Mouse (Mus musculus) heart, embryonic 11.5 days (tissue): ENCODE measurements around the gene Alg14. TPM values are rescaled to one million over a fixed set of nuclear protein-coding genes. Genes with fewer than 3 reads are reported as not detected.
A peak's percentile ranks its signal among the peaks of the same experiment; 100 is the strongest.

ENCODE experiments used
- ATAC-seq: fragments of 200-750 bp; cut with Nextera tagmentation; replicated peaks from 2 replicates; pipeline ENCODE4 v1.8.0; 2017; ENCODE audit warnings: moderate library complexity; ENCODE audit not compliant: insufficient number of reproducible peaks, low FRiP score, low TSS enrichment
- H3K27ac ChIP-seq: fragments of 300-500 bp; sonication (generic); 2 replicates; pipeline ENCODE4 v1.5.1; 2014; ENCODE audit warnings: mild to moderate bottlenecking, low read depth, low read length
- H3K27me3 ChIP-seq: fragments of 300-500 bp; sonication (generic); 2 replicates; pipeline ENCODE4 v1.6.1; 2014; ENCODE audit warnings: mild to moderate bottlenecking, low read length, mixed read lengths; ENCODE audit not compliant: control insufficient read depth, insufficient read depth
- H3K36me3 ChIP-seq: fragments of 300-500 bp; sonication (generic); 2 replicates; pipeline ENCODE4 v1.6.1; 2014; ENCODE audit warnings: mild to moderate bottlenecking, low read length, moderate library complexity, mixed read lengths; ENCODE audit not compliant: control insufficient read depth, insufficient read depth
- H3K4me1 ChIP-seq: fragments of 300-500 bp; sonication (generic); 2 replicates; pipeline ENCODE4 v1.6.1; 2014; ENCODE audit warnings: low read length; ENCODE audit not compliant: control insufficient read depth, insufficient read depth
- H3K4me2 ChIP-seq: fragments of 300-500 bp; sonication (generic); 2 replicates; pipeline ENCODE4 v1.6.1; 2014; ENCODE audit warnings: mild to moderate bottlenecking, moderate library complexity
- H3K4me3 ChIP-seq: fragments of 300-500 bp; sonication (generic); 2 replicates; pipeline ENCODE4 v1.5.1; 2014; ENCODE audit warnings: low read depth, low read length
- H3K9ac ChIP-seq: fragments of 300-500 bp; sonication (generic); 2 replicates; pipeline ENCODE4 v1.6.1; 2014; ENCODE audit warnings: mild to moderate bottlenecking, low read depth, low read length, moderate library complexity
- H3K9me3 ChIP-seq: fragments of 300-500 bp; sonication (generic); replicated peaks from 2 replicates; pipeline ENCODE4 v1.6.1; 2016; ENCODE audit warnings: low read length; ENCODE audit not compliant: control insufficient read depth
- WGBS: fragments of 180-500 bp; shearing (Covaris S2); extraction: QIAGEN DNeasy Blood & Tissue Kit; methylation state at CpG from one replicate; pipeline ENCODE4 v1.1.7; 2014; ENCODE audit not compliant: insufficient replicate concordance; 5-methylcytosine and 5-hydroxymethylcytosine counted together
- polyA plus RNA-seq: library from polyadenylated mRNA; unstranded; fragments of >200 nt; fragmentation: Nextera tagmentation; extraction: Ambion mirVana; gene quantifications from 2 replicates; pipeline ENCODE4 v1.2.1, GENCODE M21; 2014

The Alg14 gene
- polyA plus RNA-seq, 1 experiment from 2014 or later, result 38.2 TPM

- no peak for ATAC-seq
- no peak overlapping the region for H3K4me2 ChIP-seq
- H3K27ac ChIP-seq, result no peak overlapping the region
- no peak overlapping the region for H3K9ac ChIP-seq
- H3K4me3 ChIP-seq, result no peak overlapping the region
- H3K27me3 ChIP-seq, result no peaks in the 10 kb centered on the region
- H3K4me1 ChIP-seq, result no peaks in the 10 kb centered on the region
- 70% methylated on average over 7 of the region's 7 CpGs for WGBS
- no peaks in the 10 kb centered on the region for H3K9me3 ChIP-seq
- no peaks in the 10 kb centered on the region; the same call in 1 of the 2 replicates for H3K36me3 ChIP-seq
These were observed 38.7 kb downstream of the Alg14 start for GRCm38 (mm10) chr3:121330244-121330646.

- Histone ChIP-seq H3K4me1 (peaks cover 6% of the 10 kb centered on the region; the same call in 1 of the 2 replicates), H3K4me3 (no peak overlapping the region), H3K9me3 (no peaks in the 10 kb centered on the region), H3K9ac (no peak overlapping the region), H3K27me3 (no peaks in the 10 kb centered on the region), H3K4me2 (no peak overlapping the region), H3K36me3 (no peaks in the 10 kb centered on the region; the same call in 1 of the 2 replicates), H3K27ac (no peak overlapping the region)
- 91% methylated on average over 6 of the region's 6 CpGs for WGBS
- no peak for ATAC-seq
These were observed 44.8 kb downstream of the Alg14 start for GRCm38 (mm10) chr3:121336234-121336890.

DNA sequence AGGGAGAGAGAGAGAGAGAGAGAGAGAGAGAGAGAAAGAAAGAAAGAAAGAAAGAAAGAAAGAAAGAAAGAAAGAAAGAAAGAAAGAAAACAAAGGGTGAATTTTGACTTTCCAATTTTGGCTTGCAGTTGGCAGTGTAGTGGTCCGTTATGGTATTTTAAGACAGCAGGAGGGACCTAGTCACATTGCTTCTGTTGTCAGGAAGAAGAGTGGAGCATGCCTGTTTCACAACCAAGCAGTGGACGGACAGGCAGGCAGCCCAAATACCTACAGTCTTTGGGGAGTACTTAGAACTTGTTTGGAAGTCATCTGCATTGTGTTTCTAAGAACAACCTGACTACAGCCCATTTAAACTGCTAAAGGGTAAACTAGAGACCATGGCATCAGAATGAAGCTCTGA is 47.1 kb downstream of the Alg14 start:
- ATAC-seq, result no peak
- WGBS, result 52% methylated on average over 2 of the region's 2 CpGs
- no peak overlapping the region for H3K4me3 ChIP-seq
- no peaks in the 10 kb centered on the region for H3K36me3 ChIP-seq
- H3K27ac ChIP-seq, result no peak overlapping the region
- H3K9ac ChIP-seq, result no peak overlapping the region
- no peaks in the 10 kb centered on the region for H3K9me3 ChIP-seq
- no peaks in the 10 kb centered on the region for H3K27me3 ChIP-seq
- H3K4me2 ChIP-seq, result no peak overlapping the region
- peaks cover 6% of the 10 kb centered on the region; the same call in 1 of the 2 replicates for H3K4me1 ChIP-seq

DNA sequence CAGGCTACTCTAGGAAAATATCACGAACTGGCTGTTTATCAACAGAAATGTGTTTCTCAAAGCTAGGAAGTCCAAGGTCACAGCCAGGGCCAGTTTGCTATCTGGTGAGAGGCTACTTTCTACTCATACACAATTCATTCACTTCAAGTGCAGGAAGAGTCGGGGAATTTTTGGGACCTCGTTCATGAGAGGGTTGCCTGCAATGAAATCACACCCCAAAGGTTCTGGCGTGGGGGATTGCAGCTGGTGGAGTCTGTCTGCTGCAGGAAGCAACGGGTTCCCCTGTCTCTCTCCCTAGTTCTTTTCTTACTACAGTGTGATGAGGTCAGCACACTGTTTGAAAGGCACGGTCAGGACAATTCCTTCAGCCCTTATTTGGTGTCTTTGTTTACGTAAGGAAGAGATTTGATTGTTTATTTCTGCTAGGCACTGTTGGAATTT is 48.8 kb downstream of the Alg14 start:
- H3K4me1 ChIP-seq, result peaks cover 14% of the 10 kb centered on the region
- no peak for ATAC-seq
- H3K4me2 ChIP-seq, result no peak overlapping the region
- H3K9me3 ChIP-seq, result no peaks in the 10 kb centered on the region
- no peaks in the 10 kb centered on the region for H3K36me3 ChIP-seq
- 25% methylated on average over 7 of the region's 7 CpGs for WGBS
- H3K4me3 ChIP-seq, result no peak overlapping the region
- H3K27ac ChIP-seq, result peak overlapping the region; percentile 62; the same call in 1 of the 2 replicates
- H3K9ac ChIP-seq, result no peak overlapping the region
- H3K27me3 ChIP-seq, result no peaks in the 10 kb centered on the region

DNA sequence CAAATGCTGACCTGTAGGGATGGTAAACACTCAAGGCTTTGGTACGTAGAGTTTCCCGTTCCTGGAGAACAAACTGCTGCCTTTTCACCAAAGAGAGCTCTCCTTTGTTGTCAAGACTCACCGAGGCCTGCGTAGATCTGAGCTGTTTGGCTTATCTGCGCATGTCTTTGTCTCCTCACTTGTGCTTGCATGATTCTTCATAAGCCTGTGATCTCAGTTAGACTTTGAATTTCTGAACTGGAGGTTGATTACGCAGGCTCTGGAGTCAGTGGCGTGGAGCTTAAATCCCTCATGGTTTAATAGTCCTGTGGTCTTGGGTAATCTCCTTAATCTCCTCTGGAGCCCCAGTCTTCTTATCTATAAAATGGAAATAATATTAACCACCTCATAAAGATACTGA is 51.7 kb downstream of the Alg14 start:
- Histone ChIP-seq H3K4me1 (peaks cover 14% of the 10 kb centered on the region), H3K27ac (no peak overlapping the region), H3K9ac (no peak overlapping the region), H3K36me3 (no peaks in the 10 kb centered on the region), H3K4me3 (no peak overlapping the region), H3K9me3 (no peaks in the 10 kb centered on the region), H3K4me2 (no peak overlapping the region), H3K27me3 (no peaks in the 10 kb centered on the region)
- WGBS, result 81% methylated on average over 7 of the region's 7 CpGs
- no peak for ATAC-seq

DNA sequence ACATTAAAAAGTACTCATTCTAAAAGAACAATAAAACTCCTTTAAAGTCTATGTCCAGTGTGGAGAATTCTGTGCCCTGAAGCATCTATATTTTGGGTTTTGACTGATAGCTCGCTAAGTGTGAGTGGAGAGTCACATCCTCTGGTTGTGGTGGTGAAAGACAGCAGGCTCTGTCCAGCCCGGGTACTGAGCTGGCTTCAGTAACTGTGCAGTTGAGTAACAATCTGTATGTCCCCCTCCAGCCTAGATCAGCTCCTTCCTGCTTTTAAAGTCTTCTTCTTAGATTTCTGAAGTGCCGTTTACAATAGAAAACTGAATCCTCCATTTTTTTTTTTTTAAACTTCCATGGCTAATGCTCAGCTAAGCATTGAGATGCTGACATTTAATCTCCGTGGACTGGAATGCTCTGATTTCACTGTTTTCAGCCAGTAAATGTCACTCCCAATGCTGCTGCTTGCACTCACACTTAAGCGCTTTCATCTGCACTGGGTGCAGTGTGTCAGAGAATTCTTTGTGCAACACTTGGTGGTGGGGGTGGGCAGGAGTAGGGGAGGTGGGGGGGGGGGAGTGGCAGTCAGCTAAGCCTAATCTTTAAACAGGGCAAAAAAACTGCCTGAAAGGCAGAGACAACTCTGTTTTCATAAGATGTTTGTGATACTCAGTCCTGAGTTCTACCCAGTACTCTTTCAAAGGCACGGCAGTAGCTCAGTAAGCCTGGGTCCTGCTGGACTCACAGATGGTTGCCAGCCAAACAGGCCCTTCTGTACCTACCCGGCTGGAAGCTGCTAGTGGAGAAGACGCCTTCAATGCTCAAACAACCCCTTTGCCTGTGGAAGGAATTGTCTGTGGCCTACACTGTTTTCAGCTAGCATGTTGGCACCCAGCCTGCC is 52.7 kb downstream of the Alg14 start:
- Histone ChIP-seq H3K27ac (no peak overlapping the region), H3K27me3 (no peaks in the 10 kb centered on the region), H3K4me2 (no peak overlapping the region), H3K9me3 (no peaks in the 10 kb centered on the region), H3K9ac (no peak overlapping the region), H3K4me3 (no peak overlapping the region), H3K4me1 (peaks cover 14% of the 10 kb centered on the region), H3K36me3 (no peaks in the 10 kb centered on the region)
- 33% methylated on average over 8 of the region's 8 CpGs for WGBS
- ATAC-seq, result no peak

DNA sequence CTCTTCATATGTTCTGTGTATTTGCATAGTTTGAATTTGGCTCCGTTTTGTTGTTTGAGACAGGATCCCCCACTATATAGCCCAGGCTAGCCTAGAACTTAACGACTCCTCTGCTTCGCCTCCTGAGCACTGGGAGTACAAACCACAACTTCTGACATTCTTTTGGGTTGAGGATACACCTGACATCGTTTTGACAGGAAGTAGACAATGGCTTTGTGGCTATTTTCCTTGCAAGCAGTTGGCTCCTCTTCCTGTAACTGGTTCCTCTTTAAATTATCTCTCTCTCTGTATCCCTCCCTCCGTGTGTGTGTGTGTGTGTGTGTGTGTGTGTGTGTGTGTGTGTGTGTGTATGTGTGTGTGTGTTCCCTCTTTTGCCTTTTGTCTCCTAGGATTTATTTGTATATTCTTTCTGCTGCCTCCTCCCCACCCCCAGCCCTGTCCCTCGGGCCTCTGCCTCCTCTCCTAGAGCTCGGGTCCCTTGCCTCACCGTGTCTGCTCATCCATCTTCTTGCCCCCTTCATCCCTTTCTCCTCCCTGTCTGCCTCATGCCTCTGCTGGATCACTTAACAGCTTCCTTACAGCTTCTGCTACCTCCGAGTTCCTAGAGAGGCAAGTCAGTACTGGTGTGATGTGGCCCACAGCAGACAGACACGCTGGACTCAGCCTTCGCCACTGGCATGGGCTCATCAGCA is 53.5 kb downstream of the Alg14 start:
- Histone ChIP-seq H3K9me3 (no peaks in the 10 kb centered on the region), H3K27me3 (no peaks in the 10 kb centered on the region), H3K4me1 (peaks cover 12% of the 10 kb centered on the region), H3K4me3 (no peak overlapping the region), H3K27ac (no peak overlapping the region), H3K36me3 (no peaks in the 10 kb centered on the region), H3K4me2 (no peak overlapping the region), H3K9ac (no peak overlapping the region)
- ATAC-seq, result no peak
- WGBS, result 54% methylated on average over 11 of the region's 11 CpGs

GRCm38 (mm10) chr3:121345643-121346000 is 54.0 kb downstream of the Alg14 start:
- no peak overlapping the region for H3K9ac ChIP-seq
- no peak overlapping the region for H3K4me2 ChIP-seq
- H3K4me1 ChIP-seq, result peaks cover 8% of the 10 kb centered on the region; the same call in 1 of the 2 replicates
- no peak for ATAC-seq
- no peaks in the 10 kb centered on the region for H3K27me3 ChIP-seq
- H3K27ac ChIP-seq, result no peak overlapping the region
- no peak overlapping the region for H3K4me3 ChIP-seq
- WGBS, result 79% methylated on average over 6 of the region's 6 CpGs
- H3K9me3 ChIP-seq, result no peaks in the 10 kb centered on the region
- no peaks in the 10 kb centered on the region for H3K36me3 ChIP-seq
